Mouse (Mus musculus): ENCODE measurements at regions not wholly inside any gene's neighbourhood (a gene's known extent, or its start where the extent isn't known, plus 50 kb on each side); places are given as distances from the start of the nearest gene placed in this dataset.

DNA sequence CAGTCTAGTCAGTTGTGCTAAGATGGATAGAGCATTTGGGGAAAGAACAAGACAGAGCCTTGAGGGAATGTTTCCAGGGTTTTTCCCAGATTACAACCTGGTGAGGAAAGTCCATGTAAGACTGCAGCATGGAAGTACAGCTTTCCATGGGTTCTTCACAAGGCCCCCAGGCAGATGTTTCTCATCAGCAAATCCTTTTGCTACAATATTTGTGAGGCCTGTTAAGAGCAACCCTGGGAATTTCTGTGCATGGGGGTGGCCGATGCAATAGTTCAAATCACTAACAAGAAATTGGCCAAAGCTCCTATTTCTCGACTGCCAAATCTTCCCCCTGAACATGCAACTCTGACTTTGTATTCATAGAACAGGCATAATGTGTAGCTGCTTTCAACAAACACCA is 546.0 kb downstream of the Nr2f2 start:
- TF ChIP-seq CTCF (IDR thresholded peaks at IDR 0.05; ENCODE audit: borderline replicate concordance, extremely low read depth, insufficient read depth, insufficient read length), result no peak
- TF ChIP-seq POLR2A (IDR thresholded peaks at IDR 0.05; ENCODE audit: borderline replicate concordance, extremely low read depth, insufficient read depth, insufficient read length, poor library complexity, severe bottlenecking), result no peak
